Mouse (Mus musculus) retina, adult 2 months (tissue): ENCODE results near the gene Rbms3.

Source experiments
- DNase-seq: peaks from one replicate; pipeline ENCODE4 v3.0.0-alpha.2; 2012; ENCODE audit warnings: low read depth, low spot score

Gene Rbms3

DNA sequence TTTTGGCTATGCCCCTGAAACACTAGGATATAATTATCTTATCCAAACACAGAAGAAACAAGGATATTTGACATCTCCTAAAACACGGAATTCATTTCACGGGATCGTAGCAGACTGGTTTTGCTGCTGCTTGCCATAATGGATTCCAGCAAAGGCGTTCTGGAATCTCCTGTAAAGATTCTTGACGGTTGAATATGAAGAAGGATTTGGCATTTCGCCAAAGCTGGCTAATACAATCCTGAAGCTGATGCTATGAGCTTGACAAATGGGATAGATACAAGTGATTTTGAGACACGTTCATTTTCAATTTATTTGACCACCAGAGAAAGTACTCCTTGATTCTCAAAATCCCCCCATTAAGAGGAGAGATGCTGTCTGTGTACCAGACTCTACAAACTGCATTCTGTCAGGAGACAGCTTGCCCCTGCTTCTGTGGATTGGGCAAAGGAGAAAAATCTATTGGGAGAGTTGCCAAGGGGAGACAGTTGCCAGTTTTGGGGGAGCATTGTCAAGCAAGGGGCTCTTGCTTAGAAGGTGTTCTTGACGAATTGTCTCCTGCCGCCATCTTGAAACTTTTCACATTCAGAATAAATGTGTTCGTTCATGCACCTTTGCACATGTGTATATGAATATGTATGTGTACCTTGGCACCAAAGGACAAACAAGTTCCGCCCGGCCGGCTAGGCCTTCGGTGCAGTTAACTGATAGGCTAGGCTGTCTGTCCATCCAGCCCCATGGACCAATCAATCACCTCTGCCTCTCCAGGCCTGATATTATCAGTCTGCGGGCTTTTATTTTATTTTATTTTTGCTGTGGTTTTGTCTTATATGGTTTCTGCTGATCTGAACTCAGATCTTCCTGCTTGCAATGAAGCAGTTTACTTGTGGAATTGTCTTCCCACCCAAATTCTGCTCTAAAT is 442.3 kb downstream of the Rbms3 start:
- DNase-seq = no peak

DNA sequence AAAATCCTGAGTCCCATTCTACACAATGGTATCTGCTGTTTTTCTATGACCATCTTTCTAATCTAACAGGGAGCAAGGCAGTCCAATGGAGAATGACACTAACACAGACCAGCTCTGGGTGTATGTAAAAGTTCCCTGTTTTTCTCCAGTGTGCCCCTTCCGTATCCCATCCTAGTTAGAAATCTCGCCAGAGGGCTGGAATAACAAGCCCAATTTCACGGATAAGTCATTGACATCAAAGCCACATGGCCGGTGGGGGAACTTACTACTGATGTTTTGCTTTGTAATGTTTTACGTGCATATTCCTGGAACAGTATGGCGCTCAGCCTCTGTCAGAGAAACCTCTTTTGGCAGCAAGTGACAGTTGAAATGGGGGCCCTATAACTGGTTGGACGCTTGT is 449.1 kb downstream of the Rbms3 start:
- no peak for DNase-seq

DNA sequence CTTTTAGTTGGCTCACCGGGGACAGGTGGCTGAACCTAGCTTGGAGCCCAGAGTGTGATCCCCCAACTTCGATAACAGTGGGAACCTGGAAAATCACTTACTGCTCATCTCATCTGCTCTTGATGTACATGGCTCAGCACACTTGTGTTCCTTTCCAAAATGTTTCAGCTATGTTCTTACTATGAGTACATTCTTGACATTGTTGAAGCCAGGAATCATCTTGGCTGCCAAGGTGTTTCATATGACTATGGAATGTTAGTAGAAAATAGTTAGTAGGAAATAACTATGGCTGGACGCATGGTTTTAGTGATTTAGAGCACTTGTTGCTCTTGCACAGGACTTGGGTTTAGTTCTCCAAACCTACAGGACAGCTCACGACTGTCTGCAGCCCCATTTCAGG is 451.3 kb downstream of the Rbms3 start:
- DNase-seq = no peak

DNA sequence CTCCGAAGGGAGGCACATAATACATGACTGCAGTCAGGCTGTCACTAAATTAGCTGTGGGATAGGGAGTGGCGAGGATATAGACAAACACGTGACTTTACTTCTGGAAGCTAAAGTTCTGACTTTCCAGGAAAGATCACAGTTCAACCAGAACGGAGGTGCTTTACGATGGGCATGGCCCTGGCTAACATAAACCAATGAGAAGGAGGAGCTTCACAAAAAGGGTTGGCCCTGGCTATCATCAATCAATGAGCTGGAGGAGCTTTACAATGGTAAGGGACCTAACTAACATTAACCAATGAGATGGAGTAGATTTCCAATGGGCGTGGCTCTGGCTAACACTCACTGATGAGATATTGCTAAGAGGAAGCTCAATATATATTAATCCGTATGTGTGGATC is 457.2 kb downstream of the Rbms3 start:
- no peak for DNase-seq

DNA sequence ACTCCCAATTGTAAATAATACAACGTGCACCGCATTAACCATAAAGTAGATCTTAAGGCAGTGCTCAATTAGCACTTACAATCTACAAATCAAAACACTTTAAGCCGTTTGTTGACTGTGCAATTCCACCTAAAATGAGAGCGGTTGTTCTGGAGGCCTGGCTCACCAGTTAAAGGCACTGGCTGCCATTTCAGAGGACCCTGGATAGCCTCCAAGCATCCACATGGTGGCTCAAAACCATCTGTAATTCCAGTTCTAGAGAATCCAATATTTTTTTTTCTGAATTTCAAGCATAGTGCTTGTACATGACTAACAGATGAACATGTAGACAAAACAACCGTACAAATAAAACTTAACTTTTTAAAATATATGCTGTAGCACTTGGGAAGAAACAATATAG is 460.5 kb downstream of the Rbms3 start:
- no peak for DNase-seq

DNA sequence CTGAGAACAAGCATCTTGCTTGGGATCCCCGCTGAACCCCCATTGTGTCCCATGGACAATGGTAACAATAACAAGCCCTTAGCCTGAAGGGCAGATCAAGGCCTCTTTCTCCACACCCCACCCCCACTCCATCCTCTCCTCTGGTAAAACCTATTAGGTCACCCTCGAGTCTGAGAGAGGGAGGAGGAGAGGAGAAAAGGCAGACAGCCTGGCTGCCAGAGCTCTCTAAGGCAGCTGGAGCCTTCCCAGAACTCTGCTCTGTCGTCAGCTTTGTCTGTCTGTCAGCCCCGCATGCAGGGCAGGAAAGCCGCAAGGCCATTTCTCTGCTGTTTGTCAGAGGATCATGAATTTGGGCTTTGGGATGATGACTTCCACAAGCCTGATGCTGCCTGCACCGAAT is 466.6 kb downstream of the Rbms3 start:
- DNase-seq = no peak

DNA sequence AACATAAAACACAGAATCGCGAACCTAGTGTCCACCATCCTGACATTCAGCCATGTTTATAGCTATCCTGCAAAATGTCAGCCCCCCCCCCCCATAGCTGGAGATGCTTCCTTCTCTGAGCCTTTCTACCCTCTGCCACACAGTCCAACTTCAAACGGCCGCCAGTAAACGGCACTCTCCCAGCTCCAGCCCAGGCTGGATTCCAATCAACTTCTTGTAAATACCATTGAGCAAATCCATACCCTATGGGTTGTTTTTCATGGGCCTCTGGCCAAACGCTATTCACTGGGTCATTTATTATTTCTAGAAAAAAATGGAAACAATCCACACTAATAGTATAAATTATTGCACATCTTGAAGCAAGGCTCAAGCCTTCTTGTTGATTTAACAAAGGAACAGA is 468.6 kb downstream of the Rbms3 start:
- DNase-seq = no peak

DNA sequence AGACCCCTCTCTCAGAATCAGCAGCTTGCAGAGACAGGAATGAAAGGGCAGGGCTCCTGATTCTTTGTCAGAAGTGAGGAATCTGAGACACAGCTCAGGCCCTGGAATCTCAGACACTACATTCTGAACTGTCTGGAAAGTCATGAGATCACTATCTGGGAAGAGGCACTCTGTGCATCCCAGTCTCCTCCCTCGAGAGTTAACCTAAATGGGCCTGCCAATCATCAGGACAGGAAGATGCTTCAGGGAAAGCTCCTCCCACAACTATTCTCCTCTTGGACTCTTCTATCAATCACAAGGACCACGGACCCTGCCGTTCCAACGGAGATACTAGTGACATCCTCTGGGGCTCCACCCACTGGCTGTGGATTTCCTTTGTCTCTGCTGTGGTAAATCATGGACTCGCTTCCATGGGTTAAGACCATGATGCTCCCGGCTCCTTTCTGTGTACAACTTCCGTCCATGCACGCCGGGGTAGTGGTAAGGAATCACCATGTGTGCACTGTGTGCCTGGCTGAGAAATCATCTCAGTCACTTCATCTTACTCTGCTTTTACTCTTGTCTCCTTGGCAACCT is 473.3 kb downstream of the Rbms3 start:
- no peak for DNase-seq

DNA sequence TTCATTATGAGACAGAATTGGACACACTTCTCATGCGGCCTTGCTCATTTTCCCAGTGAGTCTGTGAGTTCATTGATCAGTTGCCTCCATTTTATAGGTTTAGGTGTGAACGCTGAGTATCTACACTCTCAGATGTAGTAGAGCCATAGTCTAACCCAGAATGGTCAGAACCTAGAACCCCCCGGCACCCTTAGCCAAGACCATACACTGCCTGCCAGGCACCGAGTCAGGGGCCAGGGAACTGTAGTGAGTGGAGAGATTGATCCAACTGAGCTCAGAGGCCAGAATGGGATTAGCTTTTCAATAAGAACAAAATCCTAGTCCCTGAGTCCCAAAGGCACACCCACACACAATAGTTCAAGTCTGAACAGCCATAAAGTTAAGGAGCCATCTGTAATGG is 475.1 kb downstream of the Rbms3 start:
- DNase-seq = no peak

DNA sequence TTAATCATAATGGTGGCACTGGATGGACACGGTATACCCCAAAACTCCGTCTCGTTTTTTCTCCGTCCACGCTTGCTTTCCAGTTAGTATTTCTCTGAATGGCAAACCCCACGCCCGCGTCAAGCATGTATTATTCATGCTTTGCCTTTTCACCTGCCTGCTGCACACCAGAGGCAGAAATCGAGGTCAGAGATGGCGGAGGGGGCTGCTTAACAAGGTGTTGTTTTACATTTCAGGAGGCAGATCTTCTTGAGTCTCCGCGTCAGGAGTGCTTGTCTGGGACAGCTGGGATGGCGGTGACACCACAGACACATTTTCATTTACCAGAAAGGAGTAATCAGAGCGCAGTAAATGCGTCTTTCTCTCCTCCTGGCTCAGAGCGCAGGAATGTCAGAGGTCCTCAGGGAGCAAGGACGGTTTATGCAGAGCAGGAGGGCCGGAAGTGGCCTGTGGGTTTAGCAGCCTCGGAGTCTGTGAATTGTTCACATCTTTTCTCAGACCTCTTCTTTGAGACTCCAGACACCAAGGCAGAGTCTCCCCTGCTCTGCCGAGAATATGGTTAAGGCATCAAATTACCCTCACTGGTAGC is 475.9 kb downstream of the Rbms3 start:
- no peak for DNase-seq

DNA sequence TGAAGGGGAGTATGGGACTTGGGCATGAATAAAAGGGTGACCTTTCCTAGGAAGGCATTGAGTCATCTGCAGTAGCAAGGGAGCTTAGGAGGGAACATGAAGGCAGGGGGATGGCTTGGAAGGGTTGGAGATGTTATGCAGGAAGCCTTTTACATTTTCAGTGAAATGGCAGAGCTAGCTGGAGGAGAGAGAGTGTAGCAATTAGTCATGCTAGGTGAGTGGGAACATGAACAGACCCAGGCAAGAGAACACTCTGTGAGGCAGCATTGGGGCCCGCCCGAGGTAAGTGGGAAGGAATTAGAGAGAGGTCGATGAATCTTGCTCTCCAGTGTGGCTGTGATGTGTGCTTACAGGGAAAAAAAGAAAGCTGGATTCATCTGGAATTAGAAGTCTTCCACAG is 477.8 kb downstream of the Rbms3 start:
- no peak for DNase-seq

DNA sequence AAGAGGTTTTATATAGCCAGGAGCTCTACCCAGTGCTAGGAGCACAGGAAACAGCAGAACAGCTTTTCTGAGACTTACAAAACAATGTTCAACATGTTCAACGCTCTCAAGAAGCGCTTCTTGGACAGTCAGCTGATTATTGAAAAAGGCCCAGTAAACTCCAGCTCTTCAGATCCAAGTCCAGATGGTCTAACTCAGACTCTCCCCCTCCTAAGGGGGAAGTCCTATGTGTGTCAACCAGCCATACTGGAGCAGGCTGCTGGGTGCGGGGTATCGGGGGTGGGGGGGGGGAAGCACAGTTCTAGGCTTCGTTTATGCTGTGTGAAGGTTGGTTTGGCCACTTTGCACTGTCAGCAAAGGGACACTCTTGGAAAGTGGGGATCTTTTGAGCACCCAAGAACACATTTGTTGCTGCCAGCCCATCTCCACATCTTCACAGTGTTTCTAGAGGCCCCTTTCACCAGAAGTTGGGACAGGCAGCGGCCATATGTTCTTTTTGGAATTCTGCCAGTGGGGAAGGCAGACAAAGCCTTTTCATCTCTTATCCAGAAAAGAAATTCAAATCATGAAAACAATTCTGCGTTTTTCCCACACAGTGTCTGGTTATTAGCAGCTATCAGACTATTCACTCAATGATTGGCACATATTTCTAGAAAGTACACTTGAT is 485.5 kb downstream of the Rbms3 start:
- DNase-seq = no peak

DNA sequence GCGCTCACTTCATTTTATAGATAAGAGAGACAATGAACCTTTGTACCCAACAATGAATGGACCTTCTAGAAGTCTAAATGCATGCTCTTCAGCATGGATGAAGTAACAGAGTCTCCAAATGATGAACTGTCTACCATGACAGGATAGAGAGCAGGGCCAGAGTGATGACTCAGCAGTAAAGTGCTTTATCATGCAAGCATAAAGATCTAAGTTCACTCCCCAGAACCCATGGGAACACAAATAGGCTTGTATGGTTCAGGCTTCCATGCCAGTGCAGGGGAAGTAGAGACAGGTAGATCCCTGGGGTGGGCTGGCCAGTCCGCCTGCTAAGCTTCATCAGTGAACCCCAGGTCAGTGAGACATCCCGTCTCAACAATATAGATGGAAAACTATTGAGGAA is 489.7 kb downstream of the Rbms3 start:
- DNase-seq = no peak

DNA sequence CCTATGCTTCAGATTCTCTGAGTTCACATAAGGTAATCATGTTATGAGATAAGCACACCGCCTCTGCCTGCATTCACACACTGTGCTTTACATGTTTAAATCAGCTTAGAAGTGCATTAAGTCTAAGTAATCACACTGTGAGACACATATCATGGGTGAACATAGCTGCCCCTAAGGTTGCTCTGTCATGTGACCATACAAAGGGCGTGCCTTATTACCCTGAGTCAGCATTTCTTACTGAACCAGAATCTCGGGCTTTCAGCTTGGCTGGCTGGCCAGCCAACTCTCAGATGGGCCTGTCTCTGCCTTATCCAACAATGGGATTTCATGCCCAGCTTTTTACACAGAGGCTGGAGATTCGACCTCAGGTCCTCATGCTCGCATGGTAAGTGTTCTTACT is 493.3 kb downstream of the Rbms3 start:
- no peak for DNase-seq

DNA sequence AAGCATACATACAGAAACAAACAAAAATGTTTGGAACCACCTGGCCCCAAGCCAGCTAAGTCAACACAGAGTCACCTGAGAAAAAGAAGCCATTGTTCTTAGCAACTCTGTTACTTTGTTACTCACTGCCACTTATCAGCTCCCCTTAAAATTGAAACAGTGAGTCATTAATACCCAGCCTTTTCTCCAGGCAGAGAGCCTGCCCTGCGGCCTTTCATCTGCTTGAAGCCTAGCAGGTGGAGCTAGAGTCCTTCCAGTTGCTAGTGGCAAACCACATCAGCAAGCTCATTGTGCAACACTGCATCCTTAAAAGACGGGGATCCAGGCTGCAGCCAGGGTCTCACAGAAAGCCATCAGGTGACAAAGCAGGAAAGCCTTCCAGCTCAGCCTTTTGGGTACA is 495.7 kb downstream of the Rbms3 start:
- no peak for DNase-seq

DNA sequence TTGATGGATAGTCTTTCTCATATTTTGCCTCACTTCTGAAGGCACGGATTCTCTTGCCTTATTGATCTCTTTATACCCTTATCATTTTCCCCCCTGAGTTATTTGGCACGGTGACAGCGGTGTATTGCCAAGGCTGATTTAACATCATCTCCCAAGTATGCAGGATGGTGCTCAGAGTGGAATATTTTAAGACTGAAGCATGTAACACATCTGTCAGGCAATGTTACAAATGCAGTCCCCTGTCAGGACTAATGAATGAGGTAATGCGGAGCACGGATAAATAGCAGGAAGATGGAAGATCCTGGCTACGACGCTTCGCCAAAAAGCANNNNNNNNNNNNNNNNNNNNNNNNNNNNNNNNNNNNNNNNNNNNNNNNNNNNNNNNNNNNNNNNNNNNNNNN is 502.9 kb downstream of the Rbms3 start:
- DNase-seq = no peak

DNA sequence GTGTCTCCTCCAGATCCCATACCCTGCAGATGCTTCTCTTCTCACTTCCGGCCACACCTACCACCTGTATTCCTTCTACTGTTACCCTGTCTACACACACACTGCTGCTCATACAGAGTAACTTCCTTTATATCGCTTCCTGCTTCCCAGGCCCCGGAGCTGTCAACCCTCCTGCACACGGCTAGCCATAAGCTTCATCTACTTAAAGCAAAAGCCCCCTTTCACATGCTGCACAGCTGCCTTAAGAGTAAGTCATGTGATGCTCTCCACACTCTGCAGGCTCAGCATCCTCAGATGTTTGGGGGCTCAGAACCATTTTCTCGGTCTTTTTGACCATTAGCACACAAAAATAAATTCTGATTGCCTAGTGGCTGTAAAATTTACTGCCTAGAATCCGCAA is 503.9 kb downstream of the Rbms3 start:
- no peak for DNase-seq

DNA sequence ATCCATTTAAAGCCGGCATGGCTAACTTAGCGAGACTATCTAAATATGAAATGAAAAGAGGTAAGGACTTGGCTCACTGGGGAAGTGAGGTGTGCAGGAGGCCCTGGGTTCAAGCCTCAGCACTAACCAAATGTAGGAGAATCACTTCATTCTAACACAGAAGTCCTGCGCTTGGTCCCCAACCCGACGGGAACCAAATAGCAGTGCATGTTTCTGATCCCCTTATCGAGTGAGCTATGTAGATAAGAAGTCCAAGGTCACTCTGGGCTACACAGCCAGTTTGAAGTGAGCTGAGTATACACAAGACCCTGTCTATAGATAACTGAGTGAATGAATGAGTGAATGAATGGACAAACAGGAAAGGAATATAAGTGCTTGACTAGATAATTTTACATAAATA is 508.1 kb downstream of the Rbms3 start:
- DNase-seq = no peak

DNA sequence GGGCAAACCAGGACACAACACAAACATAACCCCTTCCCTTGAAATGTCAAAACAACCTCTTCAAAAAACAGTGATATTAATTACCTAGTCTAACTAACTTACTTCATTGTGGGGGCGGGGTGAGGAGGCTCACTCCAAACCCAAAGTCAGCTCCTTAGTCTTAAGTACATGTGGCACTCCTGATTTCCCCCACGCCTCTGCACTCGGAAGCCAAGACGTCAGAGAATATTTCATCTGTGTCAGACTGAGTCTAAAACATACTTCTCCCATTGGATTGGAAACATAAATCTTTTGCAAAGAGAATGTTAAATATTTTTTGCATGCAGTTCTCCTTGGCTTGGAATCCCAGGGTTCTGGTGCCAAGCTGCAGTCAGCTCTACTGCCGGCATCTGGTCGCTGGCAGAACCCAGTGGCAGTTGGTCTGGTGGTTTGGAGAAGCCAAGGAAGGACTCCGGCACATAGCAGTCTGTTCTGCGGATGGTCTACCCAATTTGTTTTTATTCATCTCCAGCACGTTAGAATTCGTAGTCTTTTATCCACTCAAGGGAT is 512.5 kb downstream of the Rbms3 start:
- no peak for DNase-seq

DNA sequence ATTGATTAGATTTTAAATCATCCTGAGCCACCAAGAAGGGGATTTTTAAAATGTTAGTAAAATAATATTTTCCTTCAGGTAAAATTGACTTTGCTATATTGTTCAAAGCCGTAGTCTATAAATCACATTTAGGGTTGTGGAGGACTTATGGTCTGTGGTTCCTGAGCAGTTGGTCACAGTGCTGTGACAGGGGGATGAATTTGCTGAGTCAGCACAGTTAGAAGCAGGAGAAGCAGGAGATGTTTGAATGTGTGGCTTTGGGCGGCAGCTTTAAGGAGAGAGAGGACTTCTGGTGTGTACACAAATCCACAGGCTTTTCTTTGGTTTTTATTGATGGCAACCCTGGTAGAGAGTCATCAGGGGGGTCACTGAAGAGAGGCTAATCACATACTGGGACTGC is 514.1 kb downstream of the Rbms3 start:
- DNase-seq = no peak

DNA sequence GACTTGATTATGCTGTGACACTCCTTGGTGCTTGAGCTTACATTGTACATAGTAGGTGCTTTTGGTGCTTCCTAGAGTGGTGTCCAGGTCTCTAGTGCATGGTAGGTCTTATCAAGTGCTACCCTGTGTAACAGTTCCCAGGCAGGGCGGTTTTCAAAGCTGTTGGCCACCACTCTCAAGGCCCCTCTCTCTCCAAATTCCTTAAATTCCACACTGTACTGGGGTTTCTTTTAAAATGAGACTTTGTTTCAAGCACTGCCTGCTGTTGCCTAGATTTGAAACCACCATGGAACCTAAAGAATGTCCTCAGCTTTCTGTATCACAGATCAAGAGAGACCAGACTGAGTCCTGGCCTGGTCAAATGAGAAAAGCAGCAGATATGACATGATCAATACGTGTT is 516.1 kb downstream of the Rbms3 start:
- no peak for DNase-seq

DNA sequence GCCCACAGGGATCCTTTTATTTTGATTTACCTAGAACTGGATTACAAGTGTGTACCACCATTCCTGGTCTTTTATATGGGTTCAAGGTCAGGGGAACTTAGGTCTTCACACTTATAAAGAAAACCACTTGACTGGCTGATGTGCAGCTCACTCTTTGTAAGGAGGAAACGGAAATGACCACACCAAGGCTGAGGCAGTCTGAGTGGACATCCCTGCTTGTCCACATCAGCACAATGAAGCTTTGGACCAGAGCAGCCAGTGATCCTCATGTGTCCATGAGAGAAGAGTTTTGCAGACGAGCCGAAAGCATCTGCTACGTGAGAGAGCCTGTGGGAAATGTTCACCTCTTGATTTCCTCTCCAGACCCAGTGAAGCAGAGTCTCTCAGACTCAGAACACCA is 521.8 kb downstream of the Rbms3 start:
- DNase-seq = no peak
